Mouse (Mus musculus): ENCODE measurements around the gene Ikbkg.

DNA sequence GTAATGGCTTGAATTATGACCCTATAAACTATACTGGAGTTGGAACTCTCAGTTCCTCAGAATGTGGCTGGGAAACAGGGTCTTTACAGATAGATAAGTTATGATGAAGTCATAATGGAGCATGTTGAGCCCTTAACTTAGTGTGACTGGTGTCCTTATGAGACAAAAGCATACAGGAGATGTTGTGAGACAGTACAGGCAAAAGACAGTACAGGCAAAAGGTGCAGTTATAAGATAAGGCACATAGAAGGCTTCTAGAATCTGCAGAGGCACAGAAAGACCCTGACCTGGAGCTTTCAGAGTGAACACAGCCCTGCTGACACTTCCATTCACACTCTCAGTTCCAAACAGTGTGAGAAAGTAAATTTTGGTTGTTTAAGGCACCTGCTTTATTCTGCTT lies 4.9 kb upstream of the Ikbkg start:
- no peak for TF ChIP-seq CTCF (IDR thresholded peaks at IDR 0.05; ENCODE audit: borderline replicate concordance, insufficient read depth, low read length)
- TF ChIP-seq POLR2A (IDR thresholded peaks at IDR 0.05; ENCODE audit: low read depth, low read length), result no peak

All from embryonic fibroblast, embryonic 13.5 days (primary cell).